Mouse (Mus musculus): ENCODE results near the gene Ins2. TPM values are rescaled to one million over a fixed set of nuclear protein-coding genes. Genes with fewer than 3 reads are reported as not detected.

Ins2 gene
- not detected in 2 replicates for polyA plus RNA-seq (2015; fragmentation: Nextera tagmentation; extraction: Ambion mirVana)

DNA sequence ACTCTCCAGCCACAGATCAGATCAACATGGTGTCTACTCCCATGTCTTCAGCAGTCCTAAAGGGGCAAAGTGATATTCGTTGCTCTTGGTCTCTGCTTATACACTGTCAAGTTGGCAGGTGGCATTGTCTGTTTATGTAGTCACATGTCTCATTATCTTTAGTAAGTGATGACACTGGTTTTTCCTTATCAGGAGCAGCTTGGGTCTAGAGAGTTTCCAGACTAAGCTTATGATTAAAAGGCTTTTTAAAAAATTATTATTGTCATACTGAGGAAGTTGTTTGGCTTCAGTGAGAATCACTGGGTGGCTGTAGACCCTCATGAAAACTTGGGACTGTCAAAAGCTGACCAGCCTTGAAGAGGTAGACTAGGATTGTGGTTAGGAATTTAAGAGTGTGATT, at the start of gene Ins2:
TSS of gene Ins2 (minus strand) at position 101 of the 400 bp plus-strand sequence.
- H3K4me1 ChIP-seq = no peaks in the 10 kb centered on the region
- WGBS = 84% methylated on average over 1 of the region's 1 CpGs
- H3K27ac ChIP-seq = no peak within 1 kb of the TSS
- no peak within 1 kb of the TSS for H3K4me2 ChIP-seq
- no peaks in the 10 kb centered on the region for H3K27me3 ChIP-seq
- H3K4me3 ChIP-seq = no peak within 1 kb of the TSS
- ATAC-seq = no peak
- H3K36me3 ChIP-seq (ENCODE audit: poor library complexity, severe bottlenecking) = no peaks in the 10 kb centered on the region
- H3K9ac ChIP-seq = no peak within 1 kb of the TSS
- no peaks in the 10 kb centered on the region for H3K9me3 ChIP-seq (replicated peaks)

DNA sequence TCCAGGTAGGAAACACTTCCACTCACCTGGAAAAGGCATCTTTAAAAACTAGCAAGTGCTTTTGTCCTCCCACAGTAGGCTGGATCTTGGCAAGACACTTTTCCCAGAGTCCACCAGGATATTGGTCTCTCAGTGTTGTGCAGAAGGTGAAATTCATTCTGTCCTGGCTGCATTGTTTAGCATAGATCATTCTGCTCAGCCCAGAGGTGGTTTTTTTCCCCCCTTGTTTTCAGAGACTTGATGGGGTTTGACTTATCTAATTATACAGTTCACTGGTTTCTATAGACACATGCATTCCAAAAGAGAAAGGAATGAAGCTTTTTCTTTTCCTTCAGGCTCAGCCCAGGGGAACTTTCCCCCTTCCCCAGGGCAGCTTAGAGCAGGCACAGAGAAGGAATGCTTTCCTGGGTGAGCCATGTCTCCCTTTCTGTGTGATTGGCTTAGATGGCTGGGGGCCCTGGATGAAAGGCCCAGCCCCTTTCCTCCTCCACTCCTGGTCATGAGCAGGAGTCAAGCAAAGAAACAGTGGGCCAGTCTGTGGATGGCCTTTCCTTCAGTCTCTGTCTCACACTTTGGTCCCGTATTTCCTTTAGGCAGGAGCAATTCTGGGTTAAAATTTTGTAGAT, 49.6 kb upstream of the Ins2 start:
- no peak for ATAC-seq
- no peaks in the 10 kb centered on the region for H3K36me3 ChIP-seq (ENCODE audit: poor library complexity, severe bottlenecking)
- H3K4me3 ChIP-seq = no peak overlapping the region
- WGBS = 19% methylated on average over 1 of the region's 1 CpGs
- no peaks in the 10 kb centered on the region for H3K9me3 ChIP-seq (replicated peaks)
- H3K27me3 ChIP-seq = no peaks in the 10 kb centered on the region
- H3K27ac ChIP-seq = no peak overlapping the region
- H3K4me1 ChIP-seq = peaks cover 9% of the 10 kb centered on the region
- H3K4me2 ChIP-seq = no peak overlapping the region
- no peak overlapping the region for H3K9ac ChIP-seq

DNA sequence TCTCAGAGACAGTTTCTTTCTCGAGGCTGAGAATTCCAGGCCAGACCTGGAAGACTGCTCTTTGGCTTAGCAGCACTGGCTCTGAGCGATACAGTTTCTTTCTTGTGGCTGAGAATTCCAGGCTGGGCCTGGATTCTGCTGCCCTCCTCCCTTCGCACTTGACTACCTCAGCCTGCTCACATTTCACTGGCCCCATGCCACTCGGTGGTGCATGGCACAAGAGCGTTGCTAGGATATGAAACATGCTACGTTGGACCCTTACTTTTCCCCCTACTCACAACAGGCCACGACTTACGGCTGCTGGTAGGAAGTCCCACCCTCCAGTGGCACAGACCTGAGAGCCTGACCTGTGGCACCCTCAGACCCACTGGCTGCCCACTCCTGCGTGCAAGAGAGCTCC, 46.5 kb upstream of the Ins2 start:
- H3K27me3 ChIP-seq = no peaks in the 10 kb centered on the region
- no peak overlapping the region for H3K4me3 ChIP-seq
- no peak for ATAC-seq
- no peak overlapping the region for H3K4me2 ChIP-seq
- H3K27ac ChIP-seq = no peak overlapping the region
- WGBS = 62% methylated on average over 9 of the region's 9 CpGs
- no peaks in the 10 kb centered on the region for H3K9me3 ChIP-seq (replicated peaks)
- no peak overlapping the region for H3K9ac ChIP-seq
- H3K36me3 ChIP-seq (ENCODE audit: poor library complexity, severe bottlenecking) = no peaks in the 10 kb centered on the region
- H3K4me1 ChIP-seq = peaks cover 9% of the 10 kb centered on the region

DNA sequence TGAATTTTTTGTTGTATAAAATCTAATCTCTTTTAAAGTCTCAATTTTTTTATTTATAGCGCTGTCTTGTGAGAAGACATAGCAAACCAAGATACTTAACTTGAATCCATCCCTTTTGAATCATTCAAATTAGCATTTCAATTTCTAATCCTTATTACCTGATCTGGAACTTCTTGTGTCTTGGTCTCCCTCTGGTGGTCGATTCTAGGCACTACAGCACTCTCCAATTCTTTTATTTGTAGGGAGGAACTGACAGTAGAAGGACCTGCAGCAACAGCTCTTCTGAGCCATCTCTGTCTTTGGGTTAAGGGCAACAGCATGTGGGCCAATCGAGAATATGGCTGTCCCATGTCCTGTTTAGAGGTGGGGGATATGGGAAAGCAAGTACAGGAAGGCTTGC, 5.4 kb downstream of the Ins2 start:
- H3K9ac ChIP-seq = no peak overlapping the region
- H3K4me3 ChIP-seq = no peak overlapping the region
- H3K9me3 ChIP-seq (replicated peaks) = no peaks in the 10 kb centered on the region
- 13% methylated on average over 3 of the region's 3 CpGs for WGBS
- no peak for ATAC-seq
- no peaks in the 10 kb centered on the region for H3K27me3 ChIP-seq
- no peak overlapping the region for H3K4me2 ChIP-seq
- no peak overlapping the region for H3K27ac ChIP-seq
- H3K36me3 ChIP-seq (ENCODE audit: poor library complexity, severe bottlenecking) = no peaks in the 10 kb centered on the region
- no peaks in the 10 kb centered on the region for H3K4me1 ChIP-seq

DNA sequence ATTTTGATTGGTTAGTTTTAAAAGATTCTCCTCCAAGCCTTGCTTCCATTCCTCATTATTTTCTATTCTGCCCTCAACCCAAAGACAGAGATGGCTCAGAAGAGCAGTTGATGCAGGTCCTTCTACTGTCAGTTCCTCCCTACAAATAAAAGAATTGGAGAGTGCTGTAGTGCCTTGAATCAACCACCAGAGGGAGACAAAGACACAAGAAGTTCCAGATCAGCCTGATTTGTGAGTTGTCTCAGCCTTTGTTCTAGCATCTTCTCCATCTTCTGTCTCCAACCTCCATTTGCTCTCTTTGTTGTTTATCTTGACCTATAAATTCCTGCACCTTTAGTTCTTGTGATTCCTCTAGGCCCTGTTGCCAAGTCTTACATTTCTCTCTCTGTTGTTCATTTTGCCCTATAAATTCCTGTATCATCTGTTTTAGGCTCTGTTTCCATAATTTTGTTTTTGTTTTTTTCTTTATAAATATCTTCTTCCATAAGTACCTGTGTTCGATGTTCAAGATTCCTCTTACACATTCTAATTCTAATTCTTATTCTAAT, 6.2 kb downstream of the Ins2 start:
- Histone ChIP-seq H3K9me3 (replicated peaks) (no peaks in the 10 kb centered on the region), H3K4me1 (no peaks in the 10 kb centered on the region), H3K4me2 (no peak overlapping the region), H3K36me3 (ENCODE audit: poor library complexity, severe bottlenecking) (no peaks in the 10 kb centered on the region), H3K27ac (no peak overlapping the region), H3K9ac (no peak overlapping the region), H3K4me3 (no peak overlapping the region), H3K27me3 (no peaks in the 10 kb centered on the region)
- 65% methylated on average over 1 of the region's 1 CpGs for WGBS
- ATAC-seq = no peak

DNA sequence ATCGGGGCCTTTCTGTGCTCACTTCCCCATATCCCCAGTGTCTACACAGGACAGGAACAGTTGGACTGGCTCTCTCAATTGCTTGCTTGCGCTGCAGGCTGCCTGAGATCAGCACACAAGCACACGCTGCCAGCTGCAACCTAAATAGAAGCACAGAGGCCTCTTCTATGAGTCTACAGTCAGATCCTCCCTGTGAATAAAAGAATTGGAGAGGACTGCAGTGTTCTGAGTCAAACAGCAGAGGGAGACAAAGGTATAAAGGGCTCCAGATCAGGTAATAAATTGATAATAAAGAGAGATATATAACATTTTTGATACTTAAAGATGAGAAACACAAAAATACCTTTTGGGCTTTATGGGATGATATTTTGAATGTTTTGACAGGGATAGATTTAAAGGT, 17.2 kb downstream of the Ins2 start:
- Histone ChIP-seq H3K36me3 (ENCODE audit: poor library complexity, severe bottlenecking) (no peaks in the 10 kb centered on the region), H3K27ac (no peak overlapping the region), H3K27me3 (no peaks in the 10 kb centered on the region), H3K9me3 (replicated peaks) (no peaks in the 10 kb centered on the region), H3K4me3 (no peak overlapping the region), H3K4me1 (no peaks in the 10 kb centered on the region), H3K4me2 (no peak overlapping the region), H3K9ac (no peak overlapping the region)
- no peak for ATAC-seq
- 54% methylated on average over 3 of the region's 3 CpGs for WGBS

DNA sequence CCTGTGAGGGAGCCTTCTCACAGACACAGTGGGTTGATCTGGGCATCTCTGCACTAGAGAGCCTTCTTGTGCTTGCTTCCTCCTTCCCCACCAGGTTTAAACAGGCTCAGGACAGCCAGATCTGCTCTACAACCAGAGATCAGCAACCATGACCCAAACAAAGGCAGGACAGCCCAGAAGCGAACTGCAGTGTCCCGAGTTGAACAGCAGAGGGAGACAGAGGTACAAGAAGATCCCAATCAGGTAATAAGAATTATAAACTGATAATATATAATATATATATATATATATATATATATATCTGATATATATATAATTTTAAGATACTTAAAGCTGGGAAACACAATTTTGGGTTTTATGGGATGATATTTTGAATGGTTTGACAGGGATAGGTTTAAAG, 22.5 kb downstream of the Ins2 start:
- 0% methylated on average over 2 of the region's 2 CpGs for WGBS
- Histone ChIP-seq H3K27me3 (0 out of 2 replicates have a peak, but pooled peaks cover 4% of the 10 kb centered on the region), H3K9ac (no peak overlapping the region), H3K27ac (no peak overlapping the region), H3K4me2 (no peak overlapping the region), H3K4me3 (no peak overlapping the region), H3K36me3 (ENCODE audit: poor library complexity, severe bottlenecking) (no peaks in the 10 kb centered on the region), H3K9me3 (replicated peaks) (no peaks in the 10 kb centered on the region), H3K4me1 (no peaks in the 10 kb centered on the region)
- ATAC-seq = no peak

GRCm38 (mm10) chr7:142714783-142715498, 28.2 kb downstream of the Ins2 start:
- Histone ChIP-seq H3K9me3 (replicated peaks) (no peaks in the 10 kb centered on the region), H3K9ac (peak overlapping the region; percentile 63), H3K36me3 (ENCODE audit: poor library complexity, severe bottlenecking) (no peaks in the 10 kb centered on the region), H3K4me2 (peak overlapping the region; percentile 60), H3K4me1 (peaks cover 2% of the 10 kb centered on the region; the same call in 1 of the 2 replicates), H3K27me3 (0 out of 2 replicates have a peak, but pooled peaks cover 4% of the 10 kb centered on the region), H3K4me3 (peak overlapping the region; percentile 33), H3K27ac (no peak overlapping the region)
- peak; percentile 55; the same call in 1 of the 2 replicates for ATAC-seq
- WGBS = 10% methylated on average over 8 of the region's 8 CpGs

GRCm38 (mm10) chr7:142706873-142707272, 36.3 kb downstream of the Ins2 start:
- H3K27ac ChIP-seq = no peak overlapping the region
- H3K4me3 ChIP-seq = no peak overlapping the region
- no peaks in the 10 kb centered on the region for H3K27me3 ChIP-seq
- no peak for ATAC-seq
- H3K4me1 ChIP-seq = no peaks in the 10 kb centered on the region
- WGBS = 83% methylated on average over 2 of the region's 2 CpGs
- no peaks in the 10 kb centered on the region for H3K9me3 ChIP-seq (replicated peaks)
- no peak overlapping the region for H3K4me2 ChIP-seq
- H3K9ac ChIP-seq = no peak overlapping the region
- no peaks in the 10 kb centered on the region for H3K36me3 ChIP-seq (ENCODE audit: poor library complexity, severe bottlenecking)

DNA sequence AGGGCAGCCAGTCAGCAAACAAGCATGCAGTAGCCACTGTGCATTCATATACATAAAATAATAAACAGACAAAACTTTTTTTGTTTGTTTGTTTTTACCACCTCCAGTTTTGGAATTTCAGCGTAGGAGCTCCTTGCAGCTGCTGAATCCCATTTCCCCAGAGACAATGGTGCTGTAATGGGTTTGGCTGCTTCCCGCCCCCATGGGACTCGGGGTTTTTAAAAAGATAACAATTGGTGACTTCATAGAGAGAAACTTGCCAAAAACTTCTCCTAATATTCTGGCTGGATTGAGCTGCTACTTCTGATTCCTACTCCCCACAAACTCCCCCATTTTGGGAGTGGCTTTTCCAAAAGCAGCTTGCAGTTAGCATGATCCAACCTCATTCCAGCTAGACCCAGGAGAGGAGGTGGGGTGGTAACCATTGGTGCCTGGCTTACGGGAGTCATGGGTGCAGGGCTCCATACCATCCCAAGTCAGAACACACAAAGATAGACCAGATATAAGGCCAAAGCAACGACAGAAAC, 43.8 kb downstream of the Ins2 start:
- no peak for ATAC-seq
- no peaks in the 10 kb centered on the region for H3K9me3 ChIP-seq (replicated peaks)
- H3K36me3 ChIP-seq (ENCODE audit: poor library complexity, severe bottlenecking) = no peaks in the 10 kb centered on the region
- H3K4me3 ChIP-seq = no peak overlapping the region
- no peaks in the 10 kb centered on the region for H3K27me3 ChIP-seq
- H3K9ac ChIP-seq = no peak overlapping the region
- no peak overlapping the region for H3K27ac ChIP-seq
- H3K4me2 ChIP-seq = no peak overlapping the region
- H3K4me1 ChIP-seq = no peaks in the 10 kb centered on the region
- 63% methylated on average over 5 of the region's 5 CpGs for WGBS

DNA sequence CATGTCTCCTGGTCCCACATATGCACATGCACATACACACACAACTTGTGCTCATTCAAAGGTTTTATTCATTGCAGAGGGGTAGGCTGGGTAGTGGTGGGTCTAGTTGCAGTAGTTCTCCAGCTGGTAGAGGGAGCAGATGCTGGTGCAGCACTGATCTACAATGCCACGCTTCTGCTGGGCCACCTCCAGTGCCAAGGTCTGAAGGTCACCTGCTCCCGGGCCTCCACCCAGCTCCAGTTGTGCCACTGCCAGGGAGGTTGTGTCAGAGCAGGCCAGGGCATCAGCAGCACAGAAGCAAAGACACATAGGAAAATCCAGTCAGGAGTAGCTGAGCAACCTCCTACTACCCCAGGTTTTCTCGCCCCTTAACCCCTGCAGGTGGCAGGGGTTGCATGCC, 64.6 kb downstream of the Ins2 start:
- Histone ChIP-seq H3K9ac (no peak overlapping the region), H3K27ac (no peak overlapping the region), H3K4me1 (no peaks in the 10 kb centered on the region), H3K36me3 (ENCODE audit: poor library complexity, severe bottlenecking) (no peaks in the 10 kb centered on the region), H3K4me3 (no peak overlapping the region), H3K4me2 (no peak overlapping the region), H3K27me3 (no peaks in the 10 kb centered on the region), H3K9me3 (replicated peaks) (no peaks in the 10 kb centered on the region)
- no peak for ATAC-seq
- WGBS = 88% methylated on average over 3 of the region's 3 CpGs

DNA sequence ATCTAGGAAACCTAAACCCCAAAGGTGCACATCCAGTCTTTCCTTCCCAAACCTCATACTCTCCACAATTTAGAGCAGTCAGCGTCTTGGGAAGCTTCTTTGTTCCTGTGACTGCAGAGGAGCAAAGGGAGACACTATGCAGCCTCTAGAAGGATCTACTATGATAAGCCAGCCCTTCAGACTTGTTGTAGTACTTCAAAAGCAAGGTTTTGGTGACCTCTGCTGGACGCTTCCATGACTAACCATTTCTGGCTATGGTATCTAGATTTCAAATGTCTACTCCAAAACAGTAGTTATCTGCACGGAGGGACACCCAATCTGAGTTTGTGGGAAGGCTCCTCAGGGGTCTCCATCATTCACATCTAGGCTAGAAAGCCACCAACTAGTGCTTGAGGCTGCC, 67.5 kb downstream of the Ins2 start:
- 10% methylated on average over 3 of the region's 3 CpGs for WGBS
- Histone ChIP-seq H3K4me1 (no peaks in the 10 kb centered on the region), H3K36me3 (ENCODE audit: poor library complexity, severe bottlenecking) (no peaks in the 10 kb centered on the region), H3K27ac (no peak overlapping the region), H3K9me3 (replicated peaks) (no peaks in the 10 kb centered on the region), H3K27me3 (no peaks in the 10 kb centered on the region), H3K9ac (no peak overlapping the region), H3K4me3 (no peak overlapping the region), H3K4me2 (no peak overlapping the region)
- ATAC-seq = no peak

Data from forebrain, embryonic 13.5 days (tissue).